Mouse (Mus musculus) forebrain, embryonic 12.5 days (tissue): ENCODE results near the gene Taf12. TPM values are rescaled to one million over a fixed set of nuclear protein-coding genes. Genes with fewer than 3 reads are reported as not detected.

ENCODE experiments used
- ATAC-seq: fragments of 200-750 bp; cut with Nextera tagmentation; 2 replicates; pipeline ENCODE4 v1.8.0; 2017; ENCODE audit warnings: moderate TSS enrichment; ENCODE audit not compliant: low FRiP score
- H3K27ac ChIP-seq: fragments of 300-500 bp; sonication (generic); 2 replicates; pipeline ENCODE4 v1.5.1; 2016; ENCODE audit warnings: mild to moderate bottlenecking
- H3K27me3 ChIP-seq: fragments of 300-500 bp; sonication (generic); 2 replicates; pipeline ENCODE4 v1.6.1; 2016; ENCODE audit warnings: mild to moderate bottlenecking
- H3K36me3 ChIP-seq: fragments of 300-500 bp; sonication (generic); replicated peaks from 2 replicates; pipeline ENCODE4 v1.6.1; 2016; ENCODE audit warnings: mild to moderate bottlenecking
- H3K4me1 ChIP-seq: fragments of 300-500 bp; sonication (generic); 2 replicates; pipeline ENCODE4 v1.6.1; 2016
- H3K4me2 ChIP-seq: fragments of 300-500 bp; sonication (generic); 2 replicates; pipeline ENCODE4 v1.6.1; 2016; ENCODE audit warnings: mild to moderate bottlenecking, moderate library complexity
- H3K4me3 ChIP-seq: fragments of 300-500 bp; sonication (generic); replicated peaks from 2 replicates; pipeline ENCODE4 v1.5.1; 2016; ENCODE audit warnings: mild to moderate bottlenecking
- H3K9ac ChIP-seq: fragments of 300-500 bp; sonication (generic); 2 replicates; pipeline ENCODE4 v1.6.1; 2016; ENCODE audit warnings: mild to moderate bottlenecking
- H3K9me3 ChIP-seq: fragments of 300-500 bp; sonication (generic); 2 replicates; pipeline ENCODE4 v1.6.1; 2016
- WGBS: fragments of 180-500 bp; shearing (Covaris S2); methylation state at CpG from one replicate; pipeline ENCODE4 v1.1.7; 2016; 5-methylcytosine and 5-hydroxymethylcytosine counted together
- polyA plus RNA-seq: library from polyadenylated mRNA; unstranded; fragments of >200 nt; fragmentation: Nextera tagmentation; extraction: Ambion mirVana; gene quantifications from 2 replicates; pipeline ENCODE4 v1.2.1, GENCODE M21; 2016

Gene Taf12
- polyA plus RNA-seq: 61.0 and 61.2 TPM in 2 replicates

- H3K4me3 ChIP-seq: peak within 1 kb of the TSS; percentile 75
Observed at GRCm38 (mm10) chr4:132274156-132274862, at the start of gene Taf12. Gene Taf12, plus strand, starts transcription at chr4:132274375.

GRCm38 (mm10) chr4:132230422-132230821, 43.8 kb upstream of the Taf12 start:
- H3K9me3 ChIP-seq: no peaks in the 10 kb centered on the region
- no peak overlapping the region for H3K27ac ChIP-seq
- H3K4me3 ChIP-seq: no peak overlapping the region
- 98% methylated on average over 5 of the region's 5 CpGs for WGBS
- no peaks in the 10 kb centered on the region for H3K27me3 ChIP-seq
- no peak overlapping the region for H3K4me2 ChIP-seq
- no peak overlapping the region for H3K9ac ChIP-seq
- H3K4me1 ChIP-seq: no peaks in the 10 kb centered on the region
- no peak for ATAC-seq
- H3K36me3 ChIP-seq: peaks cover 94% of the 10 kb centered on the region

More at GRCm38 (mm10) chr4:132274156-132274862, at the start of gene Taf12:
- peak within 1 kb of the TSS; percentile 91 for H3K4me2 ChIP-seq
- no peaks in the 10 kb centered on the region for H3K27me3 ChIP-seq
- WGBS: under 1% methylated on average over 48 of the region's 48 CpGs
- peak; percentile 91 for ATAC-seq
- H3K9me3 ChIP-seq: no peaks in the 10 kb centered on the region
- peaks cover 22% of the 10 kb centered on the region for H3K4me1 ChIP-seq
- H3K36me3 ChIP-seq: no peaks in the 10 kb centered on the region
- H3K9ac ChIP-seq: peak within 1 kb of the TSS; percentile 84
- H3K27ac ChIP-seq: peak within 1 kb of the TSS; percentile 92

GRCm38 (mm10) chr4:132234710-132235109, 39.5 kb upstream of the Taf12 start:
- Histone ChIP-seq H3K4me2 (no peak overlapping the region), H3K27ac (no peak overlapping the region), H3K9ac (no peak overlapping the region), H3K4me3 (no peak overlapping the region), H3K36me3 (peaks cover 97% of the 10 kb centered on the region), H3K9me3 (no peaks in the 10 kb centered on the region), H3K27me3 (no peaks in the 10 kb centered on the region), H3K4me1 (no peaks in the 10 kb centered on the region)
- 90% methylated on average over 8 of the region's 8 CpGs for WGBS
- ATAC-seq: no peak

- no peaks in the 10 kb centered on the region for H3K9me3 ChIP-seq
- WGBS: 88% methylated on average over 4 of the region's 4 CpGs
- H3K4me2 ChIP-seq: no peak overlapping the region
- H3K27me3 ChIP-seq: no peaks in the 10 kb centered on the region
- peaks cover 94% of the 10 kb centered on the region for H3K36me3 ChIP-seq
- no peak overlapping the region for H3K4me3 ChIP-seq
- no peak overlapping the region for H3K9ac ChIP-seq
- no peak overlapping the region for H3K27ac ChIP-seq
- H3K4me1 ChIP-seq: no peaks in the 10 kb centered on the region
- no peak for ATAC-seq
Observed at GRCm38 (mm10) chr4:132238356-132238755, 35.8 kb upstream of the Taf12 start.

- no peak for ATAC-seq
- WGBS: 91% methylated on average over 3 of the region's 3 CpGs
- Histone ChIP-seq H3K4me2 (no peak overlapping the region), H3K27ac (no peak overlapping the region), H3K4me3 (no peak overlapping the region), H3K36me3 (peaks cover 92% of the 10 kb centered on the region), H3K9me3 (no peaks in the 10 kb centered on the region), H3K27me3 (no peaks in the 10 kb centered on the region), H3K4me1 (no peaks in the 10 kb centered on the region), H3K9ac (no peak overlapping the region)
Observed at GRCm38 (mm10) chr4:132240367-132240766, 33.8 kb upstream of the Taf12 start.

- H3K27ac ChIP-seq: no peak overlapping the region
- H3K4me1 ChIP-seq: no peaks in the 10 kb centered on the region
- no peak overlapping the region for H3K4me2 ChIP-seq
- no peak overlapping the region for H3K9ac ChIP-seq
- H3K36me3 ChIP-seq: peaks cover 92% of the 10 kb centered on the region
- no peak overlapping the region for H3K4me3 ChIP-seq
- ATAC-seq: no peak
- H3K27me3 ChIP-seq: no peaks in the 10 kb centered on the region
- WGBS: 94% methylated on average over 3 of the region's 3 CpGs
- H3K9me3 ChIP-seq: no peaks in the 10 kb centered on the region
Observed at GRCm38 (mm10) chr4:132241208-132241607, 33.0 kb upstream of the Taf12 start.

- Histone ChIP-seq H3K4me1 (no peaks in the 10 kb centered on the region), H3K4me2 (no peak overlapping the region), H3K27ac (no peak overlapping the region), H3K36me3 (peaks cover 89% of the 10 kb centered on the region), H3K27me3 (no peaks in the 10 kb centered on the region), H3K9ac (no peak overlapping the region), H3K4me3 (no peak overlapping the region), H3K9me3 (no peaks in the 10 kb centered on the region)
- WGBS: 95% methylated on average over 3 of the region's 3 CpGs
- ATAC-seq: no peak
Observed at GRCm38 (mm10) chr4:132245643-132246042, 28.5 kb upstream of the Taf12 start.

GRCm38 (mm10) chr4:132247451-132247997, 26.7 kb upstream of the Taf12 start:
- Histone ChIP-seq H3K27ac (no peak overlapping the region), H3K9me3 (no peaks in the 10 kb centered on the region), H3K4me3 (no peak overlapping the region), H3K27me3 (no peaks in the 10 kb centered on the region), H3K4me2 (no peak overlapping the region), H3K4me1 (no peaks in the 10 kb centered on the region), H3K9ac (no peak overlapping the region), H3K36me3 (peaks cover 84% of the 10 kb centered on the region)
- WGBS: 91% methylated on average over 5 of the region's 5 CpGs
- no peak for ATAC-seq

- ATAC-seq: no peak
- Histone ChIP-seq H3K9ac (no peak overlapping the region), H3K4me1 (peaks cover 5% of the 10 kb centered on the region; the same call in 1 of the 2 replicates), H3K27ac (no peak overlapping the region), H3K9me3 (no peaks in the 10 kb centered on the region), H3K36me3 (peaks cover 47% of the 10 kb centered on the region), H3K4me3 (no peak overlapping the region), H3K27me3 (no peaks in the 10 kb centered on the region), H3K4me2 (no peak overlapping the region)
- 92% methylated on average over 9 of the region's 9 CpGs for WGBS
Observed at GRCm38 (mm10) chr4:132251596-132251995, 22.6 kb upstream of the Taf12 start.

- 85% methylated on average over 8 of the region's 8 CpGs for WGBS
- Histone ChIP-seq H3K4me3 (no peak overlapping the region), H3K27me3 (no peaks in the 10 kb centered on the region), H3K4me1 (peaks cover 5% of the 10 kb centered on the region; the same call in 1 of the 2 replicates), H3K9me3 (no peaks in the 10 kb centered on the region), H3K4me2 (no peak overlapping the region), H3K36me3 (peaks cover 34% of the 10 kb centered on the region), H3K27ac (no peak overlapping the region), H3K9ac (no peak overlapping the region)
- ATAC-seq: no peak
Observed at GRCm38 (mm10) chr4:132253128-132253527, 21.0 kb upstream of the Taf12 start.

GRCm38 (mm10) chr4:132253622-132254021, 20.6 kb upstream of the Taf12 start:
- ATAC-seq: no peak

GRCm38 (mm10) chr4:132254986-132255385, 19.2 kb upstream of the Taf12 start:
- WGBS: 82% methylated on average over 3 of the region's 3 CpGs
- H3K4me1 ChIP-seq: peaks cover 19% of the 10 kb centered on the region
- no peak overlapping the region for H3K27ac ChIP-seq
- no peak overlapping the region for H3K4me2 ChIP-seq
- no peak overlapping the region for H3K4me3 ChIP-seq
- no peak for ATAC-seq
- H3K27me3 ChIP-seq: no peaks in the 10 kb centered on the region
- H3K36me3 ChIP-seq: peaks cover 16% of the 10 kb centered on the region
- no peak overlapping the region for H3K9ac ChIP-seq
- no peaks in the 10 kb centered on the region for H3K9me3 ChIP-seq

More at GRCm38 (mm10) chr4:132253622-132254021, 20.6 kb upstream of the Taf12 start:
- peaks cover 29% of the 10 kb centered on the region for H3K36me3 ChIP-seq
- WGBS: 82% methylated on average over 2 of the region's 2 CpGs
- no peak overlapping the region for H3K4me2 ChIP-seq
- H3K27ac ChIP-seq: no peak overlapping the region
- H3K27me3 ChIP-seq: no peaks in the 10 kb centered on the region
- no peaks in the 10 kb centered on the region for H3K9me3 ChIP-seq
- no peak overlapping the region for H3K4me3 ChIP-seq
- H3K4me1 ChIP-seq: peaks cover 9% of the 10 kb centered on the region; the same call in 1 of the 2 replicates
- no peak overlapping the region for H3K9ac ChIP-seq

- Histone ChIP-seq H3K4me3 (no peak overlapping the region), H3K9me3 (no peaks in the 10 kb centered on the region), H3K4me2 (no peak overlapping the region), H3K4me1 (peaks cover 25% of the 10 kb centered on the region), H3K9ac (no peak overlapping the region), H3K27ac (no peak overlapping the region), H3K36me3 (peaks cover 2% of the 10 kb centered on the region; the same call in 1 of the 2 replicates), H3K27me3 (no peaks in the 10 kb centered on the region)
- WGBS: 96% methylated on average over 3 of the region's 3 CpGs
- no peak for ATAC-seq
Observed at GRCm38 (mm10) chr4:132256384-132256783, 17.8 kb upstream of the Taf12 start.
